ENCODE assay signal across 7 mouse cellular contexts in genomic region chr13:99859082-99859481, GRCm38 (mm10). TPM values are rescaled to one million over a fixed set of nuclear protein-coding genes. Genes with fewer than 3 reads are reported as not detected.
DNase-seq lines count a peak whose midpoint lies in the region; TF ChIP-seq lines count a peak whose summit lies in the region.

No protein-coding gene starts in this region.

- WGBS in midbrain, embryonic 10.5 days, result 17% methylated on average over 1 of the region's 1 CpGs
- 6% methylated on average over 1 of the region's 1 CpGs for WGBS in spleen, adult 2 months

- H3K4me1 ChIP-seq in midbrain, embryonic 10.5 days, result no peaks in the 10 kb centered on the region
- H3K4me1 ChIP-seq in spleen, adult 2 months (ENCODE audit: control insufficient read depth, insufficient read depth, insufficient read length), result no peaks in the 10 kb centered on the region

- H3K36me3 ChIP-seq in midbrain, embryonic 10.5 days, result no peaks in the 10 kb centered on the region
- H3K36me3 ChIP-seq in spleen, adult 2 months (ENCODE audit: control insufficient read depth, insufficient read depth, low read length), result no peaks in the 10 kb centered on the region

- no peak overlapping the region for H3K4me3 ChIP-seq in layer of hippocampus, adult 2 months
- H3K4me3 ChIP-seq in midbrain, embryonic 10.5 days, result no peak overlapping the region
- H3K4me3 ChIP-seq in spleen, adult 2 months (ENCODE audit: extremely low read depth, insufficient read depth, insufficient read length), result no peak overlapping the region

- H3K27me3 ChIP-seq in midbrain, embryonic 10.5 days (ENCODE audit: low read depth, poor library complexity, severe bottlenecking), result no peaks in the 10 kb centered on the region
- no peaks in the 10 kb centered on the region for H3K27me3 ChIP-seq in spleen, adult 2 months (ENCODE audit: control insufficient read depth, insufficient read depth, low read length)

- peak in 1 of 2 experiments; percentile 68 for DNase-seq in layer of hippocampus, adult 2 months (ENCODE audit: low spot score in 2 of 2)
- no peak for DNase-seq in layer of hippocampus, adult 9-10 months (ENCODE audit: low spot score)
- DNase-seq in NIH3T3 (ENCODE audit: low read depth), result peak; percentile 73
- peak; percentile 45 to 57 for DNase-seq in cerebellum, postnatal 36 days
- peak; percentile 59 for DNase-seq in kidney, postnatal 10 days
- peak; percentile 70 for DNase-seq in midbrain, embryonic 10.5 days (ENCODE audit: low spot score)
- peak; percentile 28 to 44 for DNase-seq in spleen, adult 2 months (ENCODE audit: low read depth in 1 of 2, low spot score in 2 of 2)

- TF ChIP-seq POLR2A in spleen, adult 2 months (IDR thresholded peaks at IDR 0.05; ENCODE audit: low read depth, low read length), result no peak

- peak; percentile 74 for TF ChIP-seq CTCF in layer of hippocampus, adult 2 months (conservative IDR thresholded peaks at IDR 0.05)
- TF ChIP-seq CTCF in spleen, adult 2 months (IDR thresholded peaks at IDR 0.05; ENCODE audit: extremely low read depth, insufficient read depth, insufficient read length, insufficient replicate concordance), result peak; percentile 69; the same call in 1 of the 2 replicates

- H3K27ac ChIP-seq in layer of hippocampus, adult 2 months, result no peak overlapping the region
- H3K27ac ChIP-seq in midbrain, embryonic 10.5 days (replicated peaks), result no peak overlapping the region
- no peak overlapping the region for H3K27ac ChIP-seq in spleen, adult 2 months (ENCODE audit: insufficient read depth, low read length)

- H3K9me3 ChIP-seq in midbrain, embryonic 10.5 days (replicated peaks), result no peaks in the 10 kb centered on the region

RNA-seq across cellular contexts. Expression of gene Cartpt, which starts 41.8 kb away (rescaled TPM):
- 1 to 10 TPM; 2.0 to 3.5 TPM for total RNA-seq in layer of hippocampus, adult 2 months (2021)
- 5.1 and 13.5 TPM in 2 replicates for polyA plus RNA-seq in midbrain, embryonic 10.5 days (2016; fragmentation: Nextera tagmentation; extraction: Ambion mirVana)
- polyA plus RNA-seq in spleen, adult 2 months (2012; rRNA removed), result not detected in 2 replicates
